Mouse (Mus musculus): ENCODE data around the gene Ppp1r9a. TPM values are rescaled to one million over a fixed set of nuclear protein-coding genes. Genes with fewer than 3 reads are reported as not detected.
A peak's percentile ranks its signal among the peaks of the same experiment; 100 is the strongest.

Gene Ppp1r9a
- polyA plus RNA-seq, 1 experiment from 2014 or later: 27.0 TPM

GRCm38 (mm10) chr6:5045854-5046253, 143.1 kb downstream of the Ppp1r9a start:
- no peak overlapping the region for H3K27ac ChIP-seq
- ATAC-seq (ENCODE audit: insufficient number of reproducible peaks, insufficient read depth, low FRiP score, low TSS enrichment, low read depth): no peak
- 94% methylated on average over 6 of the region's 6 CpGs for WGBS
- no peak overlapping the region for H3K4me3 ChIP-seq (replicated peaks)
- H3K9me3 ChIP-seq: no peaks in the 10 kb centered on the region
- H3K27me3 ChIP-seq: no peaks in the 10 kb centered on the region
- no peak overlapping the region for H3K9ac ChIP-seq (replicated peaks)
- 0 out of 2 replicates have a peak, but pooled peaks cover 3% of the 10 kb centered on the region for H3K36me3 ChIP-seq
- H3K4me1 ChIP-seq (replicated peaks): no peaks in the 10 kb centered on the region
- H3K4me2 ChIP-seq: no peak overlapping the region

- H3K4me2 ChIP-seq: no peak overlapping the region
- H3K9me3 ChIP-seq: no peaks in the 10 kb centered on the region
- no peaks in the 10 kb centered on the region for H3K27me3 ChIP-seq
- no peak for ATAC-seq (ENCODE audit: insufficient number of reproducible peaks, insufficient read depth, low FRiP score, low TSS enrichment, low read depth)
- 85% methylated on average over 3 of the region's 3 CpGs for WGBS
- H3K4me3 ChIP-seq (replicated peaks): no peak overlapping the region
- no peak overlapping the region for H3K9ac ChIP-seq (replicated peaks)
- 0 out of 2 replicates have a peak, but pooled peaks cover 3% of the 10 kb centered on the region for H3K36me3 ChIP-seq
- H3K4me1 ChIP-seq (replicated peaks): no peaks in the 10 kb centered on the region
- H3K27ac ChIP-seq: no peak overlapping the region
Observed at GRCm38 (mm10) chr6:5048025-5048424, 145.3 kb downstream of the Ppp1r9a start.

- 0 out of 2 replicates have a peak, but pooled peaks cover 3% of the 10 kb centered on the region for H3K36me3 ChIP-seq
- H3K4me2 ChIP-seq: no peak overlapping the region
- no peaks in the 10 kb centered on the region for H3K9me3 ChIP-seq
- H3K4me3 ChIP-seq (replicated peaks): no peak overlapping the region
- no peak overlapping the region for H3K27ac ChIP-seq
- H3K4me1 ChIP-seq (replicated peaks): no peaks in the 10 kb centered on the region
- no peak overlapping the region for H3K9ac ChIP-seq (replicated peaks)
- WGBS: 77% methylated on average over 2 of the region's 2 CpGs
- H3K27me3 ChIP-seq: no peaks in the 10 kb centered on the region
- ATAC-seq (ENCODE audit: insufficient number of reproducible peaks, insufficient read depth, low FRiP score, low TSS enrichment, low read depth): no peak
Observed at GRCm38 (mm10) chr6:5052309-5052708, 149.6 kb downstream of the Ppp1r9a start.

- no peaks in the 10 kb centered on the region for H3K4me1 ChIP-seq (replicated peaks)
Observed at GRCm38 (mm10) chr6:5054446-5055095, 151.9 kb downstream of the Ppp1r9a start.

GRCm38 (mm10) chr6:5074736-5075135, 172.0 kb downstream of the Ppp1r9a start:
- Histone ChIP-seq H3K36me3 (no peaks in the 10 kb centered on the region), H3K27me3 (no peaks in the 10 kb centered on the region), H3K4me1 (replicated peaks) (no peaks in the 10 kb centered on the region; the same call in 1 of the 2 replicates), H3K9me3 (peaks cover 3% of the 10 kb centered on the region; the same call in 1 of the 2 replicates), H3K27ac (no peak overlapping the region), H3K9ac (replicated peaks) (no peak overlapping the region), H3K4me3 (replicated peaks) (no peak overlapping the region), H3K4me2 (no peak overlapping the region)
- WGBS: 76% methylated on average over 3 of the region's 3 CpGs
- ATAC-seq (ENCODE audit: insufficient number of reproducible peaks, insufficient read depth, low FRiP score, low TSS enrichment, low read depth): no peak

More at GRCm38 (mm10) chr6:5054446-5055095, 151.9 kb downstream of the Ppp1r9a start:
- Histone ChIP-seq H3K4me3 (replicated peaks) (no peak overlapping the region), H3K36me3 (no peaks in the 10 kb centered on the region), H3K9ac (replicated peaks) (no peak overlapping the region), H3K4me2 (no peak overlapping the region), H3K27ac (no peak overlapping the region), H3K27me3 (no peaks in the 10 kb centered on the region), H3K9me3 (no peaks in the 10 kb centered on the region)
- ATAC-seq (ENCODE audit: insufficient number of reproducible peaks, insufficient read depth, low FRiP score, low TSS enrichment, low read depth): no peak
- WGBS: 86% methylated on average over 4 of the region's 4 CpGs

GRCm38 (mm10) chr6:5075680-5076079, 173.0 kb downstream of the Ppp1r9a start:
- H3K4me3 ChIP-seq (replicated peaks): no peak overlapping the region
- 82% methylated on average over 7 of the region's 7 CpGs for WGBS
- no peaks in the 10 kb centered on the region for H3K36me3 ChIP-seq
- no peak overlapping the region for H3K27ac ChIP-seq
- H3K9ac ChIP-seq (replicated peaks): no peak overlapping the region
- no peaks in the 10 kb centered on the region for H3K27me3 ChIP-seq
- peaks cover 8% of the 10 kb centered on the region for H3K4me1 ChIP-seq (replicated peaks)
- ATAC-seq (ENCODE audit: insufficient number of reproducible peaks, insufficient read depth, low FRiP score, low TSS enrichment, low read depth): no peak
- peaks cover 3% of the 10 kb centered on the region; the same call in 1 of the 2 replicates for H3K9me3 ChIP-seq
- H3K4me2 ChIP-seq: no peak overlapping the region

GRCm38 (mm10) chr6:5078009-5078408, 175.3 kb downstream of the Ppp1r9a start:
- ATAC-seq (ENCODE audit: insufficient number of reproducible peaks, insufficient read depth, low FRiP score, low TSS enrichment, low read depth): no peak

GRCm38 (mm10) chr6:5079108-5079507, 176.4 kb downstream of the Ppp1r9a start:
- Histone ChIP-seq H3K9me3 (peaks cover 3% of the 10 kb centered on the region; the same call in 1 of the 2 replicates), H3K4me2 (no peak overlapping the region), H3K9ac (replicated peaks) (no peak overlapping the region), H3K27me3 (no peaks in the 10 kb centered on the region), H3K4me3 (replicated peaks) (no peak overlapping the region), H3K36me3 (no peaks in the 10 kb centered on the region), H3K27ac (no peak overlapping the region), H3K4me1 (replicated peaks) (peaks cover 22% of the 10 kb centered on the region)
- ATAC-seq (ENCODE audit: insufficient number of reproducible peaks, insufficient read depth, low FRiP score, low TSS enrichment, low read depth): no peak
- 87% methylated on average over 1 of the region's 1 CpGs for WGBS

More at GRCm38 (mm10) chr6:5078009-5078408, 175.3 kb downstream of the Ppp1r9a start:
- Histone ChIP-seq H3K9me3 (peaks cover 3% of the 10 kb centered on the region; the same call in 1 of the 2 replicates), H3K27ac (no peak overlapping the region), H3K36me3 (no peaks in the 10 kb centered on the region), H3K9ac (replicated peaks) (no peak overlapping the region), H3K27me3 (no peaks in the 10 kb centered on the region), H3K4me3 (replicated peaks) (no peak overlapping the region), H3K4me1 (replicated peaks) (peaks cover 22% of the 10 kb centered on the region), H3K4me2 (no peak overlapping the region)
- 52% methylated on average over 2 of the region's 2 CpGs for WGBS

- no peaks in the 10 kb centered on the region for H3K27me3 ChIP-seq
- H3K4me1 ChIP-seq (replicated peaks): peaks cover 22% of the 10 kb centered on the region
- H3K4me2 ChIP-seq: no peak overlapping the region
- 93% methylated on average over 5 of the region's 5 CpGs for WGBS
- ATAC-seq (ENCODE audit: insufficient number of reproducible peaks, insufficient read depth, low FRiP score, low TSS enrichment, low read depth): no peak
- H3K36me3 ChIP-seq: no peaks in the 10 kb centered on the region
- H3K9ac ChIP-seq (replicated peaks): no peak overlapping the region
- no peaks in the 10 kb centered on the region for H3K9me3 ChIP-seq
- no peak overlapping the region for H3K27ac ChIP-seq
- H3K4me3 ChIP-seq (replicated peaks): no peak overlapping the region
Observed at GRCm38 (mm10) chr6:5080094-5080493, 177.4 kb downstream of the Ppp1r9a start.

- H3K27me3 ChIP-seq: no peaks in the 10 kb centered on the region
- no peak for ATAC-seq (ENCODE audit: insufficient number of reproducible peaks, insufficient read depth, low FRiP score, low TSS enrichment, low read depth)
- peak overlapping the region; percentile 81 for H3K27ac ChIP-seq
- H3K9ac ChIP-seq (replicated peaks): no peak overlapping the region
- peaks cover 22% of the 10 kb centered on the region for H3K4me1 ChIP-seq (replicated peaks)
- H3K4me2 ChIP-seq: no peak overlapping the region
- H3K4me3 ChIP-seq (replicated peaks): no peak overlapping the region
- H3K9me3 ChIP-seq: no peaks in the 10 kb centered on the region
- 81% methylated on average over 5 of the region's 5 CpGs for WGBS
- no peaks in the 10 kb centered on the region for H3K36me3 ChIP-seq
Observed at GRCm38 (mm10) chr6:5080496-5080895, 177.8 kb downstream of the Ppp1r9a start.

- peak; percentile 56; the same call in 1 of the 2 replicates for ATAC-seq (ENCODE audit: insufficient number of reproducible peaks, insufficient read depth, low FRiP score, low TSS enrichment, low read depth)
- no peak overlapping the region for H3K4me2 ChIP-seq
- peaks cover 22% of the 10 kb centered on the region for H3K4me1 ChIP-seq (replicated peaks)
- no peaks in the 10 kb centered on the region for H3K9me3 ChIP-seq
- no peak overlapping the region for H3K4me3 ChIP-seq (replicated peaks)
- no peaks in the 10 kb centered on the region for H3K27me3 ChIP-seq
- H3K36me3 ChIP-seq: no peaks in the 10 kb centered on the region
- WGBS: 15% methylated on average over 8 of the region's 8 CpGs
- H3K9ac ChIP-seq (replicated peaks): no peak overlapping the region
- H3K27ac ChIP-seq: peak overlapping the region; percentile 81
Observed at GRCm38 (mm10) chr6:5081099-5081498, 178.4 kb downstream of the Ppp1r9a start.

- no peaks in the 10 kb centered on the region for H3K9me3 ChIP-seq
- no peak overlapping the region for H3K4me3 ChIP-seq (replicated peaks)
- H3K27ac ChIP-seq: peak overlapping the region; percentile 81; the same call in 1 of the 2 replicates
- no peak overlapping the region for H3K9ac ChIP-seq (replicated peaks)
- no peaks in the 10 kb centered on the region for H3K27me3 ChIP-seq
- peaks cover 22% of the 10 kb centered on the region for H3K4me1 ChIP-seq (replicated peaks)
- no peak for ATAC-seq (ENCODE audit: insufficient number of reproducible peaks, insufficient read depth, low FRiP score, low TSS enrichment, low read depth)
- no peaks in the 10 kb centered on the region for H3K36me3 ChIP-seq
- H3K4me2 ChIP-seq: no peak overlapping the region
Observed at GRCm38 (mm10) chr6:5082144-5082543, 179.4 kb downstream of the Ppp1r9a start.

Measured in limb, embryonic 12.5 days (tissue).